Comparison of ENCODE assay signal across 17 mouse cellular contexts in genomic region chr5:111965311-111965710, GRCm38 (mm10).
DNase-seq lines count a peak whose midpoint lies in the region.
"Had no signal": no experiment of that assay in that cellular context is flagged by ENCODE, and none has a peak within 500 bp of the region (broad histone marks: within the 10 kb centered on the region; RNA-seq: fewer than 3 reads in every experiment).

No protein-coding gene starts in this region.

- DNase-seq in heart, adult 11 months = peak; percentile 61
- DNase-seq in heart, adult 8-10 months (ENCODE audit: low spot score) = no peak
- peak; percentile 3 for DNase-seq in urinary bladder, adult 2 months (ENCODE audit: low spot score)
- DNase-seq in urinary bladder, postnatal 10 days (ENCODE audit: low spot score) = no peak
- peak; percentile 57 for DNase-seq in NIH3T3 (ENCODE audit: low read depth)
- no peak for DNase-seq in gastrocnemius, adult 8-10 months (ENCODE audit: low spot score in 2 of 2)
- DNase-seq in lung, postnatal 10 days = no peak
- DNase-seq: adrenal gland, adult 2 months; adrenal gland, postnatal 10 days; adrenal gland, postnatal 25 days; cerebellum, adult 11 months; cerebellum, adult 18-20 months; cerebellum, adult 8-10 months; cerebellum, adult 9-11 months; cerebellum, postnatal 14 days; cerebellum, postnatal 36 days; embryo, embryonic 11 days had no signal

Comparison
In these comparisons a context has a peak if more than half of its experiments do, and no peak if none do; other contexts are left out.
1. DNase-seq: peak in heart, adult 11 months (single experiment), urinary bladder, adult 2 months (single experiment) and NIH3T3 (single experiment); none in heart, adult 8-10 months (single experiment), urinary bladder, postnatal 10 days (single experiment), gastrocnemius, adult 8-10 months (0 of 2) and lung, postnatal 10 days (single experiment).